Mouse (Mus musculus): Measurements from ENCODE around the gene Slc18a2.

Slc18a2 gene

GRCm38 (mm10) chr19:59260718-59261442, at the start of gene Slc18a2:
Gene Slc18a2 (plus strand): TSS chr19:59260896.
- DNase-seq: peak; percentile 68

- DNase-seq: no peak
Measured at GRCm38 (mm10) chr19:59216891-59217290, 43.8 kb upstream of the Slc18a2 start.

GRCm38 (mm10) chr19:59218991-59219390, 41.7 kb upstream of the Slc18a2 start, which contains the start of gene Kcnk18:
Gene Kcnk18 (plus strand): TSS chr19:59219214.
- no peak for DNase-seq

- no peak for DNase-seq
Measured at GRCm38 (mm10) chr19:59221131-59221530, 39.6 kb upstream of the Slc18a2 start.

- no peak for DNase-seq
Measured at GRCm38 (mm10) chr19:59228376-59228775, 32.3 kb upstream of the Slc18a2 start.

GRCm38 (mm10) chr19:59232786-59233185, 27.9 kb upstream of the Slc18a2 start:
- no peak for DNase-seq

- no peak for DNase-seq
Measured at GRCm38 (mm10) chr19:59235001-59235400, 25.7 kb upstream of the Slc18a2 start.

- DNase-seq: no peak
Measured at GRCm38 (mm10) chr19:59236046-59236445, 24.6 kb upstream of the Slc18a2 start.

- no peak for DNase-seq
Measured at GRCm38 (mm10) chr19:59238630-59239029, 22.1 kb upstream of the Slc18a2 start.

- peak; percentile 84 for DNase-seq
Measured at GRCm38 (mm10) chr19:59239124-59239817, 21.4 kb upstream of the Slc18a2 start.

- DNase-seq: no peak
Measured at GRCm38 (mm10) chr19:59241987-59242386, 18.7 kb upstream of the Slc18a2 start.

- no peak for DNase-seq
Measured at GRCm38 (mm10) chr19:59243057-59243456, 17.6 kb upstream of the Slc18a2 start.

GRCm38 (mm10) chr19:59248144-59248543, 12.6 kb upstream of the Slc18a2 start:
- DNase-seq: no peak

- peak; percentile 53 for DNase-seq
Measured at GRCm38 (mm10) chr19:59248553-59249286, 12.0 kb upstream of the Slc18a2 start.

- DNase-seq: no peak
Measured at GRCm38 (mm10) chr19:59252651-59253050, 8.0 kb upstream of the Slc18a2 start.

GRCm38 (mm10) chr19:59259633-59260032, 1.1 kb upstream of the Slc18a2 start:
- DNase-seq: no peak

- no peak for DNase-seq
Measured at GRCm38 (mm10) chr19:59261604-59262003, 908 bp downstream of the Slc18a2 start.

GRCm38 (mm10) chr19:59263171-59263570, 2.5 kb downstream of the Slc18a2 start:
- no peak for DNase-seq

GRCm38 (mm10) chr19:59264838-59265532, 4.3 kb downstream of the Slc18a2 start:
- DNase-seq: no peak

GRCm38 (mm10) chr19:59265907-59266306, 5.2 kb downstream of the Slc18a2 start:
- DNase-seq: no peak

GRCm38 (mm10) chr19:59267417-59267963, 6.8 kb downstream of the Slc18a2 start:
- no peak for DNase-seq

- DNase-seq: no peak
Measured at GRCm38 (mm10) chr19:59273190-59273589, 12.5 kb downstream of the Slc18a2 start.

- DNase-seq: no peak
Measured at GRCm38 (mm10) chr19:59276354-59276753, 15.7 kb downstream of the Slc18a2 start.
